ENCODE assay signal across 31 mouse cellular contexts in genomic region chrX:74240332-74240731, GRCm38 (mm10).
"Had no signal": no experiment of that assay in that cellular context is flagged by ENCODE, and none has a peak within 500 bp of the region (broad histone marks: within the 10 kb centered on the region; RNA-seq: fewer than 3 reads in every experiment).

No protein-coding gene starts in this region.

- DNase-seq: left cerebral cortex, postnatal 4 days; liver; liver, embryonic 13.5 days; liver, postnatal 0 days; lung, adult 18-20 months; lung, adult 2 months; lung, embryonic 14.5 days; lung, postnatal 10 days; lung, postnatal 14 days; lung, postnatal 36 days; lung, postnatal 4 days; midbrain, embryonic 14.5 days had no signal

- H3K9ac ChIP-seq: limb, embryonic 12.5 days; limb, embryonic 13.5 days; limb, embryonic 15.5 days; liver, embryonic 12.5 days; liver, embryonic 13.5 days; liver, embryonic 14.5 days; liver, embryonic 15.5 days; liver, postnatal 0 days; lung, embryonic 14.5 days; lung, embryonic 15.5 days; midbrain, embryonic 12.5 days; midbrain, embryonic 13.5 days; midbrain, embryonic 15.5 days; neural tube, embryonic 12.5 days had no signal

- ATAC-seq: liver, embryonic 12.5 days; liver, postnatal 0 days; lung, postnatal 0 days; midbrain, embryonic 13.5 days; midbrain, embryonic 15.5 days had no signal

- H3K9me3 ChIP-seq: limb, embryonic 10.5 days; limb, embryonic 12.5 days; limb, embryonic 13.5 days; limb, embryonic 15.5 days; liver, embryonic 12.5 days; liver, embryonic 13.5 days; liver, embryonic 15.5 days; lung, embryonic 15.5 days; megakaryocyte, embryonic 14.5 days; midbrain, embryonic 10.5 days; midbrain, embryonic 12.5 days; midbrain, embryonic 13.5 days; midbrain, embryonic 15.5 days; neural tube, embryonic 12.5 days had no signal

- H3K4me2 ChIP-seq: limb, embryonic 12.5 days; limb, embryonic 13.5 days; limb, embryonic 15.5 days; liver, embryonic 11.5 days; liver, embryonic 12.5 days; liver, embryonic 13.5 days; liver, embryonic 15.5 days; lung, embryonic 14.5 days; lung, embryonic 15.5 days; midbrain, embryonic 12.5 days; midbrain, embryonic 13.5 days; midbrain, embryonic 15.5 days; neural tube, embryonic 12.5 days had no signal

- H3K27ac ChIP-seq: left cerebral cortex, adult 2 months; limb, embryonic 10.5 days; limb, embryonic 12.5 days; limb, embryonic 13.5 days; limb, embryonic 15.5 days; liver, embryonic 12.5 days; liver, embryonic 13.5 days; liver, embryonic 14.5 days; liver, embryonic 15.5 days; lung, embryonic 15.5 days; macrophage; midbrain, embryonic 10.5 days; midbrain, embryonic 12.5 days; midbrain, embryonic 13.5 days; midbrain, embryonic 15.5 days; neural tube, embryonic 12.5 days had no signal

- H3K27me3 ChIP-seq: limb, embryonic 12.5 days; limb, embryonic 13.5 days; limb, embryonic 15.5 days; liver, embryonic 12.5 days; liver, embryonic 13.5 days; liver, embryonic 15.5 days; lung, embryonic 15.5 days; midbrain, embryonic 12.5 days; midbrain, embryonic 13.5 days; midbrain, embryonic 15.5 days; neural tube, embryonic 12.5 days had no signal

- H3K4me3 ChIP-seq: left cerebral cortex, adult 2 months; limb, embryonic 10.5 days; limb, embryonic 12.5 days; limb, embryonic 13.5 days; limb, embryonic 15.5 days; liver, embryonic 12.5 days; liver, embryonic 13.5 days; liver, embryonic 15.5 days; lung, embryonic 15.5 days; midbrain, embryonic 10.5 days; midbrain, embryonic 12.5 days; midbrain, embryonic 13.5 days; midbrain, embryonic 15.5 days; myocyte; neural tube, embryonic 12.5 days had no signal
